Mouse (Mus musculus): Measurements from ENCODE around the gene Lrrc10b. TPM values are rescaled to one million over a fixed set of nuclear protein-coding genes. Genes with fewer than 3 reads are reported as not detected.
A peak's percentile ranks its signal among the peaks of the same experiment; 100 is the strongest.

The Lrrc10b gene
- total RNA-seq, 1 experiment from 2014 or later, result not detected

DNA sequence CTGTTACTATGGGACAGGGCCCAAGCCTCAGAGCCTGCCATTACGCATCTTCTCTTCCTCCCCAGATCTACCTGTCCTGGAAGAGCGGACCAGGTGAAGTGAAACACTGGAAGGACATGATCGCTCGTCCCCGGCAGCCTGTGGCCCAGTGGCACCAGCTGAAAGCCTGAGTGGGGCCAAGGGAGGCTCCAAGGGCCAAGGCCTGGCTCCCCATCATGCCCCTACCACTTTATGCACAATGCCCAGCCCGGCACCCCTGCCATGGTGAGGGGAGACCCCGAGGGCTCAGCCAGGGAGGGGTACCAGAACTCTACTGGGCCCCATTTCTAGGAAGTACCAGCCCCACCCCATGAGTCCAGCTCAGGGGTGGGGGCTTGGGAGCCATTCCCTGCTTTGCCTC, 9.0 kb downstream of the Lrrc10b start:
- no peak for ATAC-seq (replicated peaks; ENCODE audit: low read depth, poor library complexity, severe bottlenecking)

- ATAC-seq (replicated peaks; ENCODE audit: low read depth, poor library complexity, severe bottlenecking), result no peak
Observed at GRCm38 (mm10) chr19:10444685-10445369, 12.4 kb downstream of the Lrrc10b start.

DNA sequence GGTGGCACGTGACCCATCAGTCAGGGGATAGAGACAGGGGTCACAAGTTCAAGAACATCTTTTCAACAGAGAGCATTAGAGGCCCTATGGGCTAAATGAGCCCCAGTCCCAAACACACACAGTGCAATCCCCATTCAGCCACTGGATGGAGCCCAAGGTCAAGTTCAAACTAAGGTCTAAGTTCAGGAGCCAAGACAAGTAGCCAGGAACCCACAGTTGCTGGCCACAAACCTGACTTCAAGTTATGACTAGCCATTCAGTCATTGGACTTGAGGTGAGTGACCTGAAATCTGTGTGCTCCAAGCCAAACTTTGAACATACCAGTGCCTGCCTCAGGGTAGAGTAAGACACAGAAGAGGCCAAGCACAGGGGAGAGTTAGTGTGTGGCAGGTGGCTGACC, 19.8 kb downstream of the Lrrc10b start:
- ATAC-seq (replicated peaks; ENCODE audit: low read depth, poor library complexity, severe bottlenecking), result 0 out of 2 replicates have a peak, but pooled peaks have one; percentile 17

- ATAC-seq (replicated peaks; ENCODE audit: low read depth, poor library complexity, severe bottlenecking), result peak; percentile 13; the same call in 1 of the 2 replicates
Observed at GRCm38 (mm10) chr19:10436726-10437125, 20.5 kb downstream of the Lrrc10b start.

DNA sequence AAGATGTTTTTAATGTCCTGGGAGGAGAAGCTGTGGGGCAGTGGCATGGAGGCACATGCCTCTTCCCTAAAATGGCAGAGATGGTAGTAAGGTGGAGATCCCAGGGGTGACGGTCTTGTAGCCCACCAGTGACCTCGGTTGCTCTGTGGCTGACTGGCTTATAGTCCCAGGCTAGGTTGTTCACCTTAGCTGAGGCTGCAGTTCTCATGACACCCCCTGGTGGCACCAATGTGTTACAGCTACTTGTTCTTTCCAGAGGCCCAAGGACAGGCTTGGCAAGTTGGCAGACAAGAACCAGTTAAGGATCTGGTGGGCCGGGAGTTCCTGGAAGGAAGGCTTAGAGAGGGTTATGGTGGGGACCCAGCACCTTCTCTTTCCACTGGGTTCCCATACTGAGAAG, 21.4 kb downstream of the Lrrc10b start:
- ATAC-seq (replicated peaks; ENCODE audit: low read depth, poor library complexity, severe bottlenecking), result peak; percentile 62

DNA sequence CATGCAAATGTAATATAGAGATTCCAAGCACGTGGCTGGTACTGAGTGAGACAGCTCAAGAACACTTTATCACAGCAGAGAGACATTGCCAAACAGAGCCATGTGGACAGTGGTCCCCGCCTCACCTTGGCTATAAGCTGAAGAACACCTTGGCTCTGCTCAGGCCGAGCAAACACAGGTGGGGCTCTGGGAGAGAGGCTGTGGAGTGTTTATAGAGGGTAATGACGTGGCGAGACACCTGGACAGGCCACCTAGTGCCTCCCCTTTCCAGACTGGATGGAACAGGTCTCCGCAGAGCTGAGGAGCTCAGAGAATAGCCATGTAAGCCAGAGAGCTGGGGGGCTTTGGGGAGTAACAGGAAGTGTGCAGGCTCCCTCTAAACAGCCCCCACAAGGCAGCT, 22.3 kb downstream of the Lrrc10b start:
- no peak for ATAC-seq (replicated peaks; ENCODE audit: low read depth, poor library complexity, severe bottlenecking)

GRCm38 (mm10) chr19:10433879-10434540, 23.3 kb downstream of the Lrrc10b start:
- ATAC-seq (replicated peaks; ENCODE audit: low read depth, poor library complexity, severe bottlenecking), result no peak

GRCm38 (mm10) chr19:10433225-10433624, 24.0 kb downstream of the Lrrc10b start:
- no peak for ATAC-seq (replicated peaks; ENCODE audit: low read depth, poor library complexity, severe bottlenecking)

GRCm38 (mm10) chr19:10431841-10432240, 25.4 kb downstream of the Lrrc10b start:
- ATAC-seq (replicated peaks; ENCODE audit: low read depth, poor library complexity, severe bottlenecking), result no peak

DNA sequence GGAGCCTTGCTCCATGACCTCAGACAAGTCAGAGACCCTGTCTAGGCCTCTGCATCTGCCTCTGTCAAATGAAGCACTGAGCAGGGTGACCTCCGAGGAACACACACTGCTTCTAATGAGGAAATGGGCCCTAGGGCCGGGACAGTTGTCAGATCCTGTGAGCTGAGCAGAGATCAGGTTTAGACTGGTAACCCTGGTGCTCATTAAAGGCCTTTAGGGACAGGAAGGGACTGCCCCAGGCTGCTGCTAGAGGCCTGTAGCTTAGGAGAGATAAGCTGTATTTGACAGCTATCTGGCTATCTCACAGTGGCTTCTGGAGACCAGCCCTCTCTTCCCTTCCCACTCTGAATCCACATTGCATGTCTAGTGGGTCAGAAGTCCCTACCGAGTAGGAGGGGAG, 25.9 kb downstream of the Lrrc10b start:
- no peak for ATAC-seq (replicated peaks; ENCODE audit: low read depth, poor library complexity, severe bottlenecking)

GRCm38 (mm10) chr19:10429371-10429770, 27.9 kb downstream of the Lrrc10b start:
- ATAC-seq (replicated peaks; ENCODE audit: low read depth, poor library complexity, severe bottlenecking), result no peak

- ATAC-seq (replicated peaks; ENCODE audit: low read depth, poor library complexity, severe bottlenecking), result no peak
Observed at GRCm38 (mm10) chr19:10427431-10427830, 29.8 kb downstream of the Lrrc10b start.

DNA sequence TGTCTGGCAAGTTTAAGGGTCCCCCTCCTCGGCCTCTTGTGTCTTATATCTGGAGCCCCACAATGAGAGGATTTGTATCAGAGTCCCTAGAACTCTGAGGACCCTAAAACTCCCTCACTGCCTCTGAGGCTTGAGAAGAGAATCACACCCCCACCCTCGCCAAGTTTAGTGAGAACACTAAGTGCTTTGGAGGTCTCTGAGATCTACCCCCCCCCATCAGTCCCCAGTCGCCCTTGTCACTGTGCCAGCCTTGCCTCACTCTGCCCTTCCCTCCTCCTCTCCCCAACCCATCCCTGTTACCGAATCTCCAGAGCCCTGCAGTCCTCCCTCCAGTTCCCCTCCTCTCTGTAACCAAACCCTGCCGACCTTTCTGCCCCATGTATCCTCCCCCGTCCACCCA, 30.5 kb downstream of the Lrrc10b start:
- ATAC-seq (replicated peaks; ENCODE audit: low read depth, poor library complexity, severe bottlenecking), result no peak

GRCm38 (mm10) chr19:10426312-10426711, 31.0 kb downstream of the Lrrc10b start:
- no peak for ATAC-seq (replicated peaks; ENCODE audit: low read depth, poor library complexity, severe bottlenecking)

GRCm38 (mm10) chr19:10425484-10426270, 31.6 kb downstream of the Lrrc10b start:
- 0 out of 2 replicates have a peak, but pooled peaks have one; percentile 18 for ATAC-seq (replicated peaks; ENCODE audit: low read depth, poor library complexity, severe bottlenecking)

DNA sequence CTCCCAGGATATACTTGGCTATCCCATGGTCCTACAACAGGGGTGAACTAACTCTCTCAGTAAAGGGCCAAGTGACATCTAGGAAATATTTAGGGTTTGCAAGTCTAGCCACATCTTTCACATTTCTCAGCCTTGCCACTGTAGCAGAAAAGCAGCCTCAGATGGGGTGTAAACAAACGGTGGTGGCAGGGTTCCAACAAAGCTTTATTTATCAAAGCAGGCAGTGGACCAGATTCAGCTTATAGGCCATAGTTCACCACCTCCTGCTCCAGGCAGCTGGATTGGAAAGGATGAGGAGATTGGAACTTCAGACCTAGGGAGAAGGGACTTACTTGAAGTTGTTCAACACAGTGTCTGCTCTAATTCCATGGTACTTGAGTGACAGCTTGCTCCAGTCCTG, 32.5 kb downstream of the Lrrc10b start:
- ATAC-seq (replicated peaks; ENCODE audit: low read depth, poor library complexity, severe bottlenecking), result no peak

DNA sequence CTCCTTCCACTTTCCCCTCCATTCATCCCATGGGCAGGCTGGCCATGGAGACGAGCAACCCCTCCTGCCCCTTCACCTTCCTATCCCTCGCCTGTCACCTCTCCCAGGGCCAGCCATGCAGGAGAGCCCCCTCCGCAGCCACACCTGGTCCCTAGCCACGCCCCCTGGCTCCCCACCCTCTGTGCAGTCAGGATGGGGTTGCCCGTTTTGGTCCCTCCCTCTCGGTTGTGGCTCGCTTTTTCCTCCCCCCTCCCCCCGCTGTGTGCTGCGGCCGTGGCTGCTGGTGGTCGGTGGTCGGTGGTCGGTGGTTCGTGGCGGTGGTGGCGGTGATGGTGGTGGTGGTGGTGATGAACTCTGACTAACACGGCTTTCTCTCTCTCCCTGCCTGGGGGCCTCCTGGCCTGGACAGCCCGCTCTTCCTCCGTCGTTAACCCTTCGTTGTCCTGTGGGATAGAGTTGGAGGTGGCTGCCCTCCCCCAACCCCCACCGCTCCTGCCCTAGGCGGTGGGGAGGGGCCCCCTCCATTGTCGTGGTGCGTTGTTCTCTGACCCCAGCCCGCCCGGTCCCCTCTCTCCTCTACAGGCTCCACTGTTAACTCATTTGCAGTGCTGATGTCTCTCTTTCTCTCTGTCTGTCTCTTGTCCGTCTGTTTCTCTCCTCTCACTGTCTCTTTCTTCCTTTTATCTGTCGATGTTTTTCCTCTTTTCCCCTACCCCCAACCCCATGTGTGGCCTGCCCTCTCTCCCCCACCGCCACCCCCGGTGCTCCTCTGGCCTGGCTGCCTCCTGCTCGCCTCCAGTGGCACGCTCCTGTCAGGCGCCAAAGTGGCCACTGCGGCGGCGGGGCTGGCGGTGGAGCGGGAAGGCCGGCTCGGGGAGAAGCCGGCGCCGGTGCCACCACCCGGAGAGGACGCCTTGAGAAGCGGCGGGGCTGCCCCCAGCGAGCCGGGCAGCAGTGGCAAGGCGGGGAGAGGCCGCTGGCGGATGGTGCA, 35.0 kb downstream of the Lrrc10b start:
- no peak for ATAC-seq (replicated peaks; ENCODE audit: low read depth, poor library complexity, severe bottlenecking)

DNA sequence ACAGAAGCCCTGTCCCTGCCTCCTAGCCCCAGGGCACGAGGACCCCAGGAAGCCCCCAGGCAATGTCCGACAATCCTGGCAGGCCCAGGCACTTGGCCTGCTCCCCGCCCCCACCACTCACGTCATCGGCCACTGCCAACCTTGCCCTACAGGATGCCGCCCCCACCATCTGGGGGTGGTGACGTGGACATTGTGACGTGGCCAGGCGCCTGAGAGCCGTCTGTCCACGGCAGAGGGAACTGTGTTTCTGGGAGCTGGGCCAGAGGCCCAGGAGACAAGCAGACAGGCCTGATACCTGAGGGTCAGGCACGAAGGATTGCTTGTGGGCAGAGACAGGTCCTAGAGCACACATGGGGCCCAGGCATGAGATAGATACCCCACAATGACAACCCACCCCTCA, 39.8 kb downstream of the Lrrc10b start:
- ATAC-seq (replicated peaks; ENCODE audit: low read depth, poor library complexity, severe bottlenecking), result no peak

- no peak for ATAC-seq (replicated peaks; ENCODE audit: low read depth, poor library complexity, severe bottlenecking)
Observed at GRCm38 (mm10) chr19:10416889-10417288, 40.4 kb downstream of the Lrrc10b start.

GRCm38 (mm10) chr19:10415508-10415907, 41.8 kb downstream of the Lrrc10b start:
- no peak for ATAC-seq (replicated peaks; ENCODE audit: low read depth, poor library complexity, severe bottlenecking)

Data from common myeloid progenitor, adult 5-6 weeks (primary cell).